Mouse (Mus musculus) spleen, adult 2 months (tissue): ENCODE measurements around the gene Fads3. TPM values are rescaled to one million over a fixed set of nuclear protein-coding genes. Genes with fewer than 3 reads are reported as not detected.
A peak's percentile ranks its signal among the peaks of the same experiment; 100 is the strongest.

Source experiments
- DNase-seq, 2 experiments: peaks; one replicate each; pipeline versions ENCODE4 v3.0.0 to v3.0.0-alpha.2; 2012 to 2021; ENCODE audit warnings: low spot score in 2 of 2, low read depth in 1 of 2
- H3K27ac ChIP-seq: fragments of 200-500 bp; 2 replicates; pipeline ENCODE4 v1.5.1; 2012; ENCODE audit warnings: low read length, inconsistent platforms; ENCODE audit not compliant: insufficient read depth
- H3K27me3 ChIP-seq: fragments of 200-500 bp; 2 replicates; pipeline ENCODE4 v1.6.1; 2012; ENCODE audit warnings: mild to moderate bottlenecking, moderate library complexity, low read length, inconsistent platforms; ENCODE audit not compliant: control insufficient read depth, insufficient read depth
- H3K36me3 ChIP-seq: fragments of 200-500 bp; 2 replicates; pipeline ENCODE4 v1.6.1; 2012; ENCODE audit warnings: mild to moderate bottlenecking, low read length, inconsistent platforms; ENCODE audit not compliant: control insufficient read depth, insufficient read depth
- H3K4me1 ChIP-seq: fragments of 200-500 bp; 2 replicates; pipeline ENCODE4 v1.6.1; 2011; ENCODE audit warnings: inconsistent platforms; ENCODE audit not compliant: control insufficient read depth, insufficient read depth, insufficient read length
- H3K4me3 ChIP-seq: fragments of 200-500 bp; 2 replicates; pipeline ENCODE4 v1.5.1; 2011; ENCODE audit warnings: mild to moderate bottlenecking, inconsistent platforms; ENCODE audit not compliant: insufficient read depth, insufficient read length; ENCODE audit errors: extremely low read depth
- CTCF ChIP-seq: fragments of 200-500 bp; IDR thresholded peaks from 2 replicates; pipeline ENCODE4 v1.5.1; 2011; ENCODE audit warnings: mild to moderate bottlenecking, inconsistent platforms; ENCODE audit not compliant: insufficient read depth, insufficient read length, insufficient replicate concordance; ENCODE audit errors: extremely low read depth
- POLR2A ChIP-seq: fragments of 200-500 bp; IDR thresholded peaks from 2 replicates; pipeline ENCODE4 v1.6.1; 2011; ENCODE audit warnings: low read depth, low read length, inconsistent platforms
- WGBS: fragments of 180-500 bp; shearing (Covaris S2); methylation state at CpG from one replicate; pipeline ENCODE4 v1.1.7; 2018; 5-methylcytosine and 5-hydroxymethylcytosine counted together
- polyA plus RNA-seq: library from polyadenylated mRNA; depleted of rRNA; stranded (reverse); fragments of >200 nt; gene quantifications from 2 replicates; pipeline ENCODE4 v1.2.3, GENCODE M21; 2012; rRNA removed

Fads3 gene
- 22.0 and 24.3 TPM in 2 replicates for polyA plus RNA-seq

DNA sequence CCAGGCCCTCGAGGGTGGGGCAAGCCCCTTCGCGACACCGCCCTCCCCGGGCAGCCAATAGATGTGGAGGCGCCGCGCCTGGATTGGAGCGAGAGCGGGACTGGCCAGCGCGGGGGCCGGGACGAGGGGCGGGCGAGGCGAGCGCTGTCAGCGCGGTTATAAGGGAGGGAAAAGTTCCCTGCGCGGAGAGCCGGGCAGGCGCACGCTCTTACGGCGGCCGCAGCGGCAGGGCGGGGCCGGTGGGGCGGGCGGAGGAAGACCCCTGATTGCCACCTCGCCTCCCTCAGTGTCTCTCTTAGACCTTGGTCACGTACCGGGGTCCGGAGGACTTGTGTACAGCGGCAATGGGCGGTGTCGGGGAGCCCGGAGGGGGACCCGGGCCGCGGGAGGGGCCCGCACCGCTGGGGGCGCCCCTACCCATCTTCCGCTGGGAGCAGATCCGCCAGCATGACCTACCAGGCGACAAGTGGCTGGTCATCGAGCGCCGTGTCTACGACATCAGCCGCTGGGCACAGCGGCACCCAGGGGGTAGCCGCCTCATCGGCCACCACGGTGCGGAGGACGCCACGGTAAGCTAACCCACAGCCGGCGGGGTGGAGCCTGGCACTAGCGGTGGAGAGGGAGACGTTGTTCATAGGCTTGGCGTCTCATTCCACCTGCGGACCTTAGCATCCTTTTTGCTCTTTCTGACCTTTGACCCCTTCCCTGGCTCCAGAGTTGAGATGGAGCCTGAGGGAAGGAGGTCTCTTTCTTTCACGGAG lies at the start of gene Fads3:
Gene Fads3, plus strand, starts transcription at position 182 of the 761 bp plus-strand sequence.
- peak in 1 of 2 experiments; percentile 40 for DNase-seq
- peak within 1 kb of the TSS; percentile 22; the same call in 1 of the 2 replicates for H3K27ac ChIP-seq
- peaks cover 9% of the 10 kb centered on the region; the same call in 1 of the 2 replicates for H3K27me3 ChIP-seq
- no peak for TF ChIP-seq CTCF
- peak; percentile 18; the same call in 1 of the 2 replicates for TF ChIP-seq POLR2A
- WGBS = 1% methylated on average over 61 of the region's 69 CpGs
- H3K36me3 ChIP-seq = no peaks in the 10 kb centered on the region
- H3K4me1 ChIP-seq = peaks cover 14% of the 10 kb centered on the region
- peak within 1 kb of the TSS; percentile 60 for H3K4me3 ChIP-seq

DNA sequence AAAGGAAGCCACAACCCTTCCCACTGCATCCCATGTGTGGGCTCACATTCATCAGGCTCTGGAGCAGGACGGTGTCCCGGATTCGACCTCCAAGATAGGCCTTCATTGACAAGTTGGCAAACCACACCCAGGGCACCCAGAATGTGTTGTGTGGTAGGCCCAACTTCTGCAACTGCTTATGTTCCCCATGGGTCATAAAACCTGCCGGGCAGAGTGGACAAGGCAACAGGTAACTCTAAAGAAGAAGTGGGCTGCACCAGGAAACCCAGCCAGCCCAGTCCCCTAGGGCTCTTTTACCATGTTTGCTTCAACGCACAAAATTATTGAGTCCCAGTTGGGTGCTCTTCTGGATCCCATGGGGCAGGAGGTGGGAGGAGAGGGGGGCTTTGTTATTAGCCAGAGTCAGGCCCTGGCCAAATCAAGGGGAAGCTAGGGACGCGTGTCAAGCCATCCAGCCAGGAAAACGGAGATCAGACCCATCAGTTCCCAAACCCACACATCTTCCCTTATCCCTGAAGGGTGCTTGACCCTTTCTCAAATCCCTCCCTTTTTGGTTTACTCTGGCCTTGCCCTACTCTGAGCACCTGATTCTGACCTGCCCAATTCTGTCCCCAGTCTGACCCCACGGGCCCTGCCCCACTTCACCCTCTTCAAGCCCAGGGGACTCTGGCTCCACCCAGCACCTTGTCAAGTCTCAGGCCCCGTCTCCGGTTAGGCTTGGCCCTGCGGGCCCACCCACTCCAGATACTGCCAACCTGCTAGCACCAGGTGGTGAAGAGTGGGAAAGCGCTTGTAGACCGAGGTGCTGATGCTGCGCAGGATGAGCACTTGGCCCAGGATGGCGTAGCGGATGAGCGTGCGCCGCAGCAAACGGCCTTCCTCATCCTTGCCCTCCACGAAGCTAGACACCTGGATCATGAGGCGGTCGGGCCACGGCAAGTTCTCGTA lies 49.1 kb upstream of the Fads3 start:
- H3K4me3 ChIP-seq = no peak overlapping the region

DNA sequence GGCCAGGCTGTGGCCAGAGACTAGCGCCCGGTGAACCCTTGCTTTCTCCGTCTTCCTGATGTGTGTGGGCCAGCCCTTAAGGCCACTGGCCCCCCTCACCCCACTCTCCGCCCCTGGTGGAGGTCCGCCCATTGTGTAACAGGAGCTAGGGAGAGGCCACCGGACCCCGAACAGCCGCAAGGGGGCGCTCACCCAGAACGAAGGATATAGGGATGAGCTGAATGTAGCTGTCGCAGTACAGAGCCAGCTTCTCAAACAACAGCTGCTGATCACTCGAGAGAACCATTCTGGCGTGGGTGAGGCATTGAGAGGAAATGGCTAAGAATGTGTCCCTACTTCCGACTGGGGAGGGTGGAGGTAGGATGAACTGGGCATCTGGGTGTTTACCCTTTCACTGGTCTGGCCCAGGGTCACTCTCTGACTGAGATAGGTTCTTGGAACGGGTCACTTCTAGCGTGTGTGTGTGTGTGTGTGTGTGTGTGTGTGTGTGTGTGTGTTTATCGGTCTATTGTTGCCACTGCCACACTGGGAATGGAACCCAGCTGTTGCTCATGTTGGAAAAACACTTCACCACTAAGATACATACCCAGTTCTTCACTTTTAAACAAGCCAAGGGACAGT lies 48.2 kb upstream of the Fads3 start:
- H3K4me3 ChIP-seq = peak overlapping the region; percentile 22; the same call in 1 of the 2 replicates
- H3K27me3 ChIP-seq = no peaks in the 10 kb centered on the region
- no peaks in the 10 kb centered on the region for H3K36me3 ChIP-seq
- peak; percentile 41 to 72 for DNase-seq
- peaks cover 3% of the 10 kb centered on the region; the same call in 1 of the 2 replicates for H3K4me1 ChIP-seq
- 15% methylated on average over 17 of the region's 17 CpGs for WGBS
- TF ChIP-seq POLR2A (no peak), CTCF (peak; percentile 59)
- no peak overlapping the region for H3K27ac ChIP-seq

More for the DNA sequence above, 49.1 kb upstream of the Fads3 start:
- TF ChIP-seq POLR2A (no peak), CTCF (no peak)
- Histone ChIP-seq H3K36me3 (no peaks in the 10 kb centered on the region), H3K27ac (no peak overlapping the region), H3K4me1 (peaks cover 3% of the 10 kb centered on the region; the same call in 1 of the 2 replicates), H3K27me3 (no peaks in the 10 kb centered on the region)
- 66% methylated on average over 26 of the region's 26 CpGs for WGBS
- DNase-seq = no peak

DNA sequence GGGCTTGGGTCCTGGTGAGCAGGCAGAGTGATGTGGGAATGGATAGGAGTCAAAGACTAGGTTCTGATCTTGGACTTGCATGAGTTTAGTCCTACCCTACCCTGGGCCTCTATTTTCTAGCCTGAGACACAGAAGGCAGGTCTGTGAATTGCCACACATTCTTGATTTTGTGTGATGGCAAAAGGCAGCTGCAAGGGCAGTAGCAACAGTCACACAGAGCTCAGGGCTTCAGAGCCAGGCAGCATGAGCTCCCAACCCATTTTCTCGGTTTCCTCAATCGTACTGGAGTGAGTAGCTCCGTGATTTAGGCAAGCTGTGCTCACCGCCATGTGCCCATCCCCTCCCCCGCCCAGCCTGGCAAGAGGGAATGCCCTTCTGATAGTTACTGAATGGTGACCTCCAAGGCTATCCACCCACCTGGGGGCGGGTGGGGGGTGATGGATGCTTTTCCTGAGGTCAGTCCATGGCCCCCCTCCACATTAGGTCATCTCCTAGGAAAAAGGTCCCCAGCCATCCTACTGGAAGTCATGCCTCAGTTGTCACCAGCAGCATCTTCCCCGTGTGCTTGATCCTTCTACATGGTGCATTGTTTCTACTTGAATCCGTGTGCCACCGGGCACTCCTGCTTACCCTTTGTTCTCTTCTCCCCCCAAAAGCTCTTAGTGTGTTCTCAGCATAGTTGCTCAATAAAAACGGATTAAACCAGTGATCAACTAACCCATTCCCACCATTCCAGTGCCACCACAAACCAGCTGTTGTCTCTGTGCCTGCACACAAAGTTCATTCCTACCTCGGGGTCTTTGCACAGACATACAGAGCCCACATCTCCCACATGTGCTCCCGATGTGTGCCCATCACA lies 43.9 kb upstream of the Fads3 start:
- no peak for DNase-seq
- H3K27me3 ChIP-seq = no peaks in the 10 kb centered on the region
- TF ChIP-seq CTCF (no peak), POLR2A (no peak)
- H3K4me3 ChIP-seq = no peak overlapping the region
- H3K27ac ChIP-seq = no peak overlapping the region
- H3K4me1 ChIP-seq = peaks cover 3% of the 10 kb centered on the region; the same call in 1 of the 2 replicates
- WGBS = 83% methylated on average over 12 of the region's 12 CpGs
- H3K36me3 ChIP-seq = no peaks in the 10 kb centered on the region

DNA sequence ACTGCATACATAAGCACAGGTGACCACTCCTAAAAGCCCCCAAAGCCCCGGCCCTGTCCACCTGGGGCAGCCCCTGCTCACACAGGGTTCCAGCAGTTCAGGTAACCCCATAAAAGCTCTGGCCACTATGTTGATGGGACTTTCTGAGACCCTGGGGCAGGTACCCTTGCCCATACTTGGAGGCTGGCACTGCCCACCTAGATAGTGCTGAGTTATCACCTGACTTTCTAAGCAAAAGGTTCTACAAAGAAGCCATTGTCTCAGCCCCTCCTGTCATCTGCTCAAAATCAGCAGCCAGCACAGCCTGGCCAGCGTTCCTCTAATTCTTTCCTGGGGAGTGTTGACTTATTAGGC lies 43.3 kb upstream of the Fads3 start:
- no peaks in the 10 kb centered on the region for H3K36me3 ChIP-seq
- no peaks in the 10 kb centered on the region for H3K27me3 ChIP-seq
- peaks cover 3% of the 10 kb centered on the region; the same call in 1 of the 2 replicates for H3K4me1 ChIP-seq
- no peak overlapping the region for H3K27ac ChIP-seq
- DNase-seq = no peak
- H3K4me3 ChIP-seq = no peak overlapping the region
- TF ChIP-seq POLR2A (no peak), CTCF (no peak)
- 86% methylated on average over 2 of the region's 2 CpGs for WGBS
